ENCODE assay signal across 8 mouse cellular contexts in genomic region chr5:145231893-145232411, GRCm38 (mm10). TPM values are rescaled to one million over a fixed set of nuclear protein-coding genes. Genes with fewer than 3 reads are reported as not detected.
A peak's percentile ranks its signal among the peaks of the same experiment; 100 is the strongest.
DNase-seq lines count a peak whose midpoint lies in the region; ATAC-seq lines count a peak whose summit lies in the region.

No protein-coding gene starts in this region.

- peak overlapping the region; percentile 84 for H3K4me3 ChIP-seq in hindbrain, embryonic 15.5 days
- peak overlapping the region; percentile 99 for H3K4me3 ChIP-seq in midbrain, embryonic 14.5 days (replicated peaks; ENCODE audit: low read depth, low read length)

- no peaks in the 10 kb centered on the region for H3K27me3 ChIP-seq in hindbrain, embryonic 15.5 days
- no peaks in the 10 kb centered on the region for H3K27me3 ChIP-seq in midbrain, embryonic 14.5 days (ENCODE audit: control insufficient read depth, insufficient read depth, low read length)

- H3K9ac ChIP-seq in hindbrain, embryonic 15.5 days, result peak overlapping the region; percentile 96
- H3K9ac ChIP-seq in midbrain, embryonic 14.5 days (replicated peaks; ENCODE audit: low read length), result peak overlapping the region; percentile 97

- ATAC-seq in frontal cortex, adult (ENCODE audit: low TSS enrichment), result peak; percentile 31
- ATAC-seq in common myeloid progenitor, adult 5-6 weeks (replicated peaks; ENCODE audit: low read depth, poor library complexity, severe bottlenecking), result 0 out of 2 replicates have a peak, but pooled peaks have one; percentile 5
- ATAC-seq in hindbrain, embryonic 15.5 days (ENCODE audit: low FRiP score, low read depth), result no peak
- ATAC-seq in midbrain, embryonic 14.5 days (ENCODE audit: low FRiP score, low TSS enrichment), result peak; percentile 71

- no peak for DNase-seq in frontal cortex, postnatal 14 days (ENCODE audit: low spot score in 2 of 2)
- peak; percentile 72 for DNase-seq in 3T3-L1 (ENCODE audit: low read depth, low spot score)
- peak; percentile 27 for DNase-seq in midbrain, embryonic 14.5 days
- DNase-seq in ovary, postnatal 14 days (ENCODE audit: low spot score), result no peak
- DNase-seq in kidney, postnatal 14 days, result no peak

- H3K4me1 ChIP-seq in hindbrain, embryonic 15.5 days (replicated peaks), result peaks cover 21% of the 10 kb centered on the region
- H3K4me1 ChIP-seq in midbrain, embryonic 14.5 days (ENCODE audit: control insufficient read depth, insufficient read depth, low read length), result peaks cover 5% of the 10 kb centered on the region

- peak overlapping the region; percentile 92 for H3K27ac ChIP-seq in hindbrain, embryonic 15.5 days (replicated peaks)
- H3K27ac ChIP-seq in midbrain, embryonic 14.5 days (replicated peaks; ENCODE audit: low read depth, low read length), result peak overlapping the region; percentile 92

- peaks cover 28% of the 10 kb centered on the region for H3K36me3 ChIP-seq in hindbrain, embryonic 15.5 days
- peaks cover 36% of the 10 kb centered on the region for H3K36me3 ChIP-seq in midbrain, embryonic 14.5 days (ENCODE audit: control insufficient read depth, insufficient read depth, low read length)

- no peaks in the 10 kb centered on the region for H3K9me3 ChIP-seq in hindbrain, embryonic 15.5 days
- no peaks in the 10 kb centered on the region for H3K9me3 ChIP-seq in midbrain, embryonic 14.5 days (ENCODE audit: control insufficient read depth, low read length)

- under 1% methylated on average over 38 of the region's 49 CpGs for WGBS in hindbrain, embryonic 15.5 days
- under 1% methylated on average over 49 of the region's 49 CpGs for WGBS in midbrain, embryonic 14.5 days

- peak overlapping the region; percentile 83 for H3K4me2 ChIP-seq in hindbrain, embryonic 15.5 days
- peak overlapping the region; percentile 90 for H3K4me2 ChIP-seq in midbrain, embryonic 14.5 days (ENCODE audit: low read length)

RNA-seq across cellular contexts. Expression of gene Zfp655, which starts 0.4 kb away (rescaled TPM):
- 43.1 and 58.1 TPM in 2 replicates for total RNA-seq in common myeloid progenitor, adult 5-6 weeks (2017)
- polyA plus RNA-seq in hindbrain, embryonic 15.5 days (2015; fragmentation: Nextera tagmentation; extraction: Ambion mirVana), result 29.0 and 31.6 TPM in 2 replicates
- polyA plus RNA-seq in midbrain, embryonic 14.5 days (2014; fragmentation: Nextera tagmentation; extraction: Ambion mirVana), result 41.6 and 44.4 TPM in 2 replicates

RNA-seq across cellular contexts. Expression of gene Zkscan5, which starts 27.6 kb away (rescaled TPM):
- 6.9 and 7.2 TPM in 2 replicates for total RNA-seq in common myeloid progenitor, adult 5-6 weeks (2017)
- polyA plus RNA-seq in hindbrain, embryonic 15.5 days (2015; fragmentation: Nextera tagmentation; extraction: Ambion mirVana), result 13.8 and 15.3 TPM in 2 replicates
- 13.5 and 17.9 TPM in 2 replicates for polyA plus RNA-seq in midbrain, embryonic 14.5 days (2014; fragmentation: Nextera tagmentation; extraction: Ambion mirVana)

RNA-seq across cellular contexts. Expression of gene Zkscan14, which starts 30.3 kb away (rescaled TPM):
- 21.9 and 22.0 TPM in 2 replicates for total RNA-seq in common myeloid progenitor, adult 5-6 weeks (2017)
- 13.1 and 14.4 TPM in 2 replicates for polyA plus RNA-seq in hindbrain, embryonic 15.5 days (2015; fragmentation: Nextera tagmentation; extraction: Ambion mirVana)
- polyA plus RNA-seq in midbrain, embryonic 14.5 days (2014; fragmentation: Nextera tagmentation; extraction: Ambion mirVana), result 13.9 and 16.4 TPM in 2 replicates

RNA-seq across cellular contexts. Expression of gene Atp5j2, which starts 40.1 kb away (rescaled TPM):
- total RNA-seq in common myeloid progenitor, adult 5-6 weeks (2017), result 130 and 141 TPM in 2 replicates
- polyA plus RNA-seq in hindbrain, embryonic 15.5 days (2015; fragmentation: Nextera tagmentation; extraction: Ambion mirVana), result 716 and 780 TPM in 2 replicates
- 477 and 644 TPM in 2 replicates for polyA plus RNA-seq in midbrain, embryonic 14.5 days (2014; fragmentation: Nextera tagmentation; extraction: Ambion mirVana)

RNA-seq across cellular contexts. Expression of gene Zscan25, which starts 48.3 kb away (rescaled TPM):
- total RNA-seq in common myeloid progenitor, adult 5-6 weeks (2017), result 6.2 and 11.1 TPM in 2 replicates
- 0.43 and 0.63 TPM in 2 replicates for polyA plus RNA-seq in hindbrain, embryonic 15.5 days (2015; fragmentation: Nextera tagmentation; extraction: Ambion mirVana)
- 0.84 and 1.0 TPM in 2 replicates for polyA plus RNA-seq in midbrain, embryonic 14.5 days (2014; fragmentation: Nextera tagmentation; extraction: Ambion mirVana)

Comparison
In these comparisons a context has a peak if more than half of its experiments do, and no peak if none do; other contexts are left out.
1. DNase-seq: peak in 3T3-L1 (single experiment) and midbrain, embryonic 14.5 days (single experiment); none in frontal cortex, postnatal 14 days (0 of 2), ovary, postnatal 14 days (single experiment) and kidney, postnatal 14 days (single experiment).